Mouse (Mus musculus) activated CD4-positive, CD25-positive, alpha-beta regulatory T cell (primary cell): ENCODE results near the gene Zfp944. TPM values are rescaled to one million over a fixed set of nuclear protein-coding genes. Genes with fewer than 3 reads are reported as not detected.

Experiments used
- polyA plus RNA-seq, 2 experiments: library from polyadenylated mRNA; unstranded; fragments of 100-300 nt; shearing (Covaris generic); gene quantifications; one replicate each; pipeline ENCODE4 v1.2.1; 2017

The Zfp944 gene
- polyA plus RNA-seq = 10 to 100 TPM; 12.2 to 12.8 TPM

DNA sequence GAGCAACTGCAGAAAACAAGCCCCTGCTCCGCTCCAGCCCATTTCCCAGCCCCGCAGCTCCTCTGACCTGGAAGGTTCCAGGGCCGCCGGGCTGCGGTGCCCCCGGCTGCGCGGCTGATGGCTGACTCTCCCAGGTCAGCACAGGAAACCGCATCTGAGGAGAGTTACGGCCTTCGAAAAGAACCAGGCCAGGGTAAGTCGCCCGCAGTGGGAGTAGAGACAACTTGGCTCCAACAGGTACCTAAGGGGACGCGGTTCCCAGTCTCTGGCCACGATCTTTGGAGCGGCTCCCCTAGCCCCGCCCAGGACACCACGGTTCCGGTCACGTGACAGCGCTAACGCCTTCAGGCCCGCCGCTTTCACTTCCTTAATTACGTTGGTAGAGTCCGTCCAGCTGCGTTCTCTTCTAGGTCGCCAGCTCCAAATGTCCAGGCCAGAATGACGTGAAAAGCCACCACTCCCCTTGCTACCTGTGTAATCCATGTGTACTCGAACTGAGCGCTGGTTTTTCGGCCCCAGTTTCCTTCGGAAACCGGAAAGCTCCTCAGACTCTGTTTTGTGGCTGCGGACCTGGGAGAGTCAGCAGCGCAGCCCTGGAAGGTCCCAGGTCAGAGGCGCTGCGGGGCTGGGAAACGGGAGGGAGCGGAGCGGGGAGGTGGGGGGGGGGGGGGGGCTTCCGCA lies at the start of gene Zfp944, which contains the start of gene Zfp758:
Gene Zfp944, minus strand, starts transcription at position 300 of the 681 bp plus-strand sequence.
Gene Zfp758, plus strand, starts transcription at position 353 of the 681 bp plus-strand sequence.

DNA sequence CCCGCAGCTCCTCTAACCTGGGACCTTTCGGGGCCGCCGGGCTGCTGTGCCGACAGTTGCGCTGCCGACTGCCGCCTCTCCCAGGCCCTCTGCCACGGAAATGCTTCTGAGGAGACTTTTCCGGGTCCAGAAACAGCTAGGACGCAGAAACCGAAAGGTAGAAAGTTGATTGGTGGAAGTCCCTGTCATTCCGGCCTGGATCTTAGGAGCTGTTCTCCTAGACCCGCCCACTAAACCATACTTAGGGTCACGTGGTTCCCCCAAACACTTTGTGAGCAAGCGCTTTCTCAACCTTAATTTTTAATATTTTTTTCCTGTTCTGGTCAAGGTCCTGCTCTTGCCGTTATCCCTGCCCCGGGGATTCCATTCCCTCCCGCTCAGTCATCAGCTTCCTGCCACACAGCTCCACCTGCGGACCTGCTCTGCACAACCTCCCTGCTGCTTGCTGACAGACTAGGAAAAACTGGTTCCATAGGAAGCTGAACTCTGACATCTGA lies 46.4 kb downstream of the Zfp944 start, which contains the start of gene CT030661.1:
Gene CT030661.1, minus strand, starts transcription at position 108 of the 497 bp plus-strand sequence.

Other genes starting within 250 kb of the Zfp944 start
- gene Zfp947, start 195.2 kb downstream of the Zfp944 start, polyA plus RNA-seq = 1 to 10 TPM in 1 of 2 experiments, under 1 TPM in 1; 0.95 to 1.9 TPM
- gene Zfp994, start 135.8 kb downstream of the Zfp944 start, polyA plus RNA-seq = 1 to 10 TPM; 4.0 to 5.7 TPM
- 10 to 100 TPM; 15.3 to 15.7 TPM for gene CT030661.1, start 46.6 kb downstream of the Zfp944 start, polyA plus RNA-seq
- gene Zfp758, start 53 bp upstream of the Zfp944 start, polyA plus RNA-seq = 10 to 100 TPM; 10.6 to 19.2 TPM
- 1 to 10 TPM; 1.4 to 1.7 TPM for gene Zfp946, start 62.8 kb upstream of the Zfp944 start, polyA plus RNA-seq
- gene Vmn2r111, start 212.1 kb upstream of the Zfp944 start, polyA plus RNA-seq = not detected
- gene Vmn2r112, start 239.6 kb upstream of the Zfp944 start, polyA plus RNA-seq = under 1 TPM in 1 of 2 experiments, not detected in 1; 0.02 TPM